Mouse (Mus musculus): ENCODE results near the gene Por.

The Por gene

GRCm38 (mm10) chr5:135657128-135657527 lies 12.7 kb upstream of the Por start:
- no peak for DNase-seq

GRCm38 (mm10) chr5:135657703-135658373 lies 12.0 kb upstream of the Por start:
- no peak for DNase-seq

GRCm38 (mm10) chr5:135659956-135660355 lies 9.9 kb upstream of the Por start:
- peak; percentile 59 for DNase-seq

- no peak for DNase-seq
These were observed 9.3 kb upstream of the Por start for GRCm38 (mm10) chr5:135660535-135660934.

GRCm38 (mm10) chr5:135666890-135667289 lies 2.9 kb upstream of the Por start:
- no peak for DNase-seq

GRCm38 (mm10) chr5:135668071-135668470 lies 1.8 kb upstream of the Por start:
- DNase-seq = no peak

GRCm38 (mm10) chr5:135670881-135671280 lies 1.0 kb downstream of the Por start:
- DNase-seq = no peak

- DNase-seq = peak; percentile 62
These were observed 2.7 kb downstream of the Por start for GRCm38 (mm10) chr5:135672509-135672908.

- DNase-seq = peak; percentile 62
These were observed 3.1 kb downstream of the Por start for GRCm38 (mm10) chr5:135672980-135673379.

- peak; percentile 72 for DNase-seq
These were observed 4.5 kb downstream of the Por start for GRCm38 (mm10) chr5:135674349-135674775.

GRCm38 (mm10) chr5:135674821-135675220 lies 5.0 kb downstream of the Por start:
- peak; percentile 95 for DNase-seq

- no peak for DNase-seq
These were observed 6.9 kb downstream of the Por start for GRCm38 (mm10) chr5:135676696-135677095.

- no peak for DNase-seq
These were observed 7.4 kb downstream of the Por start for GRCm38 (mm10) chr5:135677251-135677650.

- DNase-seq = no peak
These were observed 8.6 kb downstream of the Por start for GRCm38 (mm10) chr5:135678481-135678880.

GRCm38 (mm10) chr5:135680967-135681545 lies 11.2 kb downstream of the Por start:
- DNase-seq = no peak

GRCm38 (mm10) chr5:135682009-135682408 lies 12.2 kb downstream of the Por start:
- DNase-seq = no peak

GRCm38 (mm10) chr5:135682942-135683570 lies 13.2 kb downstream of the Por start:
- no peak for DNase-seq

- no peak for DNase-seq
These were observed 20.6 kb downstream of the Por start for GRCm38 (mm10) chr5:135690401-135690800.

GRCm38 (mm10) chr5:135691266-135691665 lies 21.4 kb downstream of the Por start:
- no peak for DNase-seq

GRCm38 (mm10) chr5:135693281-135693853 lies 23.5 kb downstream of the Por start:
- DNase-seq = peak; percentile 89

- DNase-seq = peak; percentile 70
These were observed 25.5 kb downstream of the Por start for GRCm38 (mm10) chr5:135695277-135695721.

GRCm38 (mm10) chr5:135697711-135698111 lies 27.9 kb downstream of the Por start:
- peak; percentile 56 for DNase-seq

GRCm38 (mm10) chr5:135701601-135702000 lies 31.8 kb downstream of the Por start:
- DNase-seq = no peak

- DNase-seq = no peak
These were observed 32.4 kb downstream of the Por start for GRCm38 (mm10) chr5:135702190-135702589.

Data from lung, postnatal 36 days (tissue).